Mouse (Mus musculus) spleen, adult 12 weeks (tissue): ENCODE results near the gene Dmbt1.
"Not testable (repeated sequence)": the region's sequence is repeated elsewhere in the genome, so short reads cannot be mapped to it uniquely, and the experiment has no call there.

ENCODE experiments used
- DNase-seq: peaks from one replicate; pipeline ENCODE4 v3.0.0; 2022; ENCODE audit warnings: low spot score

The Dmbt1 gene

DNA sequence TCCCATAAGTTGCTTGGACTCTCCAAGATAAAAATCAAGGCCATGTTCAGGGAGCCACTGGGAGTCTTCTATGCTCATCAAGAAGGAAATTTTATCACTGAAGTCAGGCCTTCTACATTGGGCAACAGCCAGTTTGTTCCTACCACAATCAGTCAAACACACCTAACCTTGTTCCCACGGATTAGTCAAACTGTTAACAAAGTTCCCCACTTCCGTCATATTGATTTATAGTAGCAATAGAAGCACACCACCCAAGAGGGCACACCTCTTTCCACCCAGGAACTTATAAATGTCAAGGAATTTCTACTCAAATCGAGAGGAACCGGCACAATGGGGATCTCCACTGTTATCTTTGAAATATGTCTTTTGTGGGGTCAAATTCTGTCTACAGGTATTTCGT lies at the start of gene Dmbt1:
Gene Dmbt1 (plus strand): TSS at position 299 of the 400 bp plus-strand sequence.
- DNase-seq = no peak

DNA sequence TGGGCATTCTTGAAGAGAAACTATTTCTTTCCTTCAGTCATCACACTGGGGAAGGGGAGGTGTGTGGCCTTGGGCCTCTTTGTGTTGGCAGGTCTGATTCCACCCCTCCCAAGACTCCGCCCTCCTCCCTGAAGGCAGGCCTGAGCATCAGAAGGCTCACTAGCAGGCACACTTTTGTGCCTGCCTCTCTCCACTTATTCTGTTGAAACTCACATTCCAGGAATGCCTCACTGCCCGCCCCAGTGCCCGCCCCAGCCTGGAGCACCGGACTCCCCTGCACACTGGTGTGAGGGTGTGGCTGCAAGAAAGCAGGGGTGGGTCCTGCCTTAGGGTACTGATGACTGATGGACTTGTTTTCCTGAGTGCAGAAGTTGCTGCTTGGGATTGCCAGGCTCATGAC lies 49.5 kb upstream of the Dmbt1 start:
- no peak for DNase-seq

DNA sequence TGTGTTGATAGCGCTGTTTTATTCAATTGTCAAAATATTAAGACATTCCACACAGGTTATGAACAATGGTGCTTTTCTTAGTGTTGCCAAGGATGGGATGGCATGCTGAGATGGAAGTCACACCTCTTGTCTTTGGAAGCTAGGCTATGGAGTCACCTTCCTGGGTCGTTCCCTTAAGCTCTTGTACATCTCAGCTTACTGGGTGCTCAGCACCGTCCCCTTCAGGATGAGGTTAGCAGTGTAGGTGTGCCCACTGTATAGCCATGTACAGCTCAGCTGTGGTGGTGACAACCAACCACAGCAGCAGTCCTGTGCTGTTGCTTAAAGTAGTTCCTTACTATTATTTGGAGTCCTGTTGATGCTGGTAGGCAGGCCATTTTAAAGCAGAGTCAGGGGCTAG lies 49.0 kb upstream of the Dmbt1 start:
- no peak for DNase-seq

DNA sequence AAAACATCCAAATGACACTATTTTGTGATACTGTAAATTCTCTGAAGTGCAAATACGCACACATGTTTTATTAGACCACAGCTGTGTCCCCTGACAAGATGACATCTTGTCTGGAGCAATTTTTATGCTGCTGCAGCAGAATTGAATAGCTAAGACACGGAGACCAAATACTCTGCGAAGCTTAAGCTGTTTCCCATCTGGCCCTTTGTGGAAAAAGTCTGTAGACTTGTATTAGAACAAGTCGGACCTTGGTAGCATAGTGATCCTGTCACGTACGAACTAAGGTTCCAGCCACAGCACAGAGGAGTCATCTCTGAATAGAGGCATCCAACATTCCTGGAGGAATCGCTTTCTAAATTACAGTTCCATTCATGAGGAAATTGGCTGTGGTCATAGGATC lies 47.6 kb upstream of the Dmbt1 start:
- no peak for DNase-seq

DNA sequence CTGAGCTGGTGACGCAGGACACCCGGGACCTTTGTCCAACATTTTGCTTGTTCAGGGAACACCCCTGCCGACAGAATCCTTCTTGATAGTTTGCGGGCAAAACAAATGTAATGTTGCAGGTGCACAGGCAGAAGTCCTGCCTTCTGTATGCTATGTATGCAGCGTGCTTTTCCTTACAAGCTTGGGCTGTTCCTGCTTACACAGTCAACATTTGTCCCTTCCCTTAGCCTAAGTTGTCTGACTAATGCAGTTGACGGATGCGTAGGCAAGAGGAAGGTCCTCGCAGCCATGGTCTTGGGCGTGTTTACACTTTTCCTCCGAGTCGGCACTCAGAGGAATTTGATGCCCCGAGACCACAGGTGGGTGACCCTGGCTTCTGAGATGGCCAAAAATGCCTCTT lies 46.7 kb upstream of the Dmbt1 start:
- no peak for DNase-seq

DNA sequence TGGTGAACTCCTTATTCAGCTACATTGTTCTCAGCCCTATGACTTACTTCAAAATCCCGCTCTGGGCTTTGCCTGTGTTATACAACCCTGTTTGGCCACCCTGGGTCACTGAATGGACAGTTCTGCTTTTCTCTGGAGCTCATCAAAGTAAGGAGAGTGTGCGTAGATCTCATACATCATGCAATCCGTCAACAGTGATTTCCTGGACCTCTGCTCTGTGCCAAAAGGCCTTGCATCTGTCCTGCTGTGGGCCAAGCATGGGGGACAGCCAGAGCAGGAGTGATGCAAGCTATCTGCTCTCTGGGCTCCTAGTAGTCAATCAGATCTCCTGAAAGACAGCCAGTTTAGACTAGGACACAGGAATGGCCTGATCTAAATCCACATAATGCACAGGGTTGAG lies 46.1 kb upstream of the Dmbt1 start:
- DNase-seq = no peak

DNA sequence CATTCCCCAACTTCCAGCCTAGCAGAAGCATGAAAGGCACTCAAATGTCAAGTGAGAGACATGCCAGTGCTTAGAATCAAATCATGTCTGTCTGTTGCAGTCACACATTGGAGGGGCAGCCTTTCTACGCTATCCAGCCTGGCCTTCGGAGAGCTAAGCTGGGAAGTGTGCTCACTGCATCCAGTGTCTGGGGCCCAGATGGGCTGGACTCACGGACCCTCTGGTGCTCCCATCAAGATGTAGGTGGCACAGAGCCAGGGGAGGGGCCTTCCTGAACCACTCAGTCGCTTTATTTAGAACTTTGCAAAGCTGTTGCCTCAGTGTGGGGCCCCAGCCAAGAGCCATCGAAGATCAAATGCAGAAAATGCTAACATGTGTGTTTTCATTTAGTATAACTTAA lies 43.7 kb upstream of the Dmbt1 start:
- no peak for DNase-seq

DNA sequence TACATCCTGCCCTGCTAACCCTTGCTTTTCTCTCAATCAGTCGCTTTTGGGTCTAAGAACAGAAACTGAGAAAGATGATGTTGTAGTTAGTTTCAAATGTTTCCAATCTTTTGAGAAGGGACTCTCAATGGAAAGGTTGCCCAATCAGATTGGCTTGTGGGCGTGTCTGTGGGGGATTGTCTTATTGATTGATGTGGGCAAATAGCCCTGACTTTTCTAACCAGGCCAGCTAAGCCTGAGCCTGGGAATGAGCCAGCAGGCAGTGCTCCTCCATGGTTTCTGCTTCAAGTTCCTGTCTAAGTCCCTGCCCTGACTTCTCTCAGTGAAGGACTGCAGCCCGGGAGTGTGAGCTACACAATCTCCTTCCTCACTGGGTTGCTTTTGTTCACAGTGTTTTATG lies 42.5 kb upstream of the Dmbt1 start:
- DNase-seq = no peak

DNA sequence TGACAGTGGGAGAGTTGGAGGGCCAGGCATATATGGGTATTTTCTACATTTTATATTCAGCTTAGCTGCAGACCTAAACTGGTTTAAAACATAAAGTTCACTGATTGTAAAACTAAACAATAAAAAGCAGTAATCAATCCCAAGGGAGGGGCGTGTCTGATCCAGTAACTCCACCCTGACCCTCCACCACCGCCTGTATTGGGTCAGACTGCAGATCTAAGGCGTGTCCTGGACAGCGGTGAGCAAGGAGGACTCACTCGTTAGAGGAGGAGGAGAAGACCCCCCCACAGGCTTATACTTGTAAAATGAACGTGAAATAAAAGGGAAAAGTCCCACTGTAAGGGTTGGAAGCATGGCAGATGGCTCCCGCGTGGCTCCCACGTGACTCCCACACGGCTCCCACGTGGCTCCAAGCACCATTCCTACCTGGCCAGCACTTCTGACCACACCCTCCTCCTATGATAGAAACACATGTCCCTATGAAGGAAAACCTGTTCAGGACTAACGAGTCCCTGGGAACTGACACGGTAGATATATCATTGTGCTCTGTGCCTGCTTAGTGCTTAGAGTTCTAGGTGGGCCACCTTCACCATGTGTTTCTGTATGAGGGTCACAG lies 40.6 kb upstream of the Dmbt1 start:
- no peak for DNase-seq

DNA sequence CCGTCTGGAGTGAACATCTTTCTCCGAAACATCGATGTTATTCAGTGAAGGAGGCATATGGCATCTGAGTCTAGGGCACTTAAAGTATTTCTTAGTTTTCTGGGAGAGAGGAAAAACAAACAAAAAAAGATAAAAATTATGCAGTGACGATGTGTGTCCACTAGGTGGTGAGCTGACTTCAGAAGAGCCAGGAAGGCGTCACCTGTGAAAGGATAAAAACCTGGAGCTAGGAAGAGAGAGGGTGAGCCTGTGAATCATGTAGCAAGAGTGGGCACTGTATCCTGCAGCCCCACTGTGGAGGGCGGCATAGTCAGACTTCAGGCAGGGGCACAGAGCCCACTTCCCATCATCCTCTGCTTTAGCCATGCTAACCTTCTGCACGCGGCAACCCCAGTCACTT lies 37.9 kb upstream of the Dmbt1 start:
- DNase-seq = no peak

DNA sequence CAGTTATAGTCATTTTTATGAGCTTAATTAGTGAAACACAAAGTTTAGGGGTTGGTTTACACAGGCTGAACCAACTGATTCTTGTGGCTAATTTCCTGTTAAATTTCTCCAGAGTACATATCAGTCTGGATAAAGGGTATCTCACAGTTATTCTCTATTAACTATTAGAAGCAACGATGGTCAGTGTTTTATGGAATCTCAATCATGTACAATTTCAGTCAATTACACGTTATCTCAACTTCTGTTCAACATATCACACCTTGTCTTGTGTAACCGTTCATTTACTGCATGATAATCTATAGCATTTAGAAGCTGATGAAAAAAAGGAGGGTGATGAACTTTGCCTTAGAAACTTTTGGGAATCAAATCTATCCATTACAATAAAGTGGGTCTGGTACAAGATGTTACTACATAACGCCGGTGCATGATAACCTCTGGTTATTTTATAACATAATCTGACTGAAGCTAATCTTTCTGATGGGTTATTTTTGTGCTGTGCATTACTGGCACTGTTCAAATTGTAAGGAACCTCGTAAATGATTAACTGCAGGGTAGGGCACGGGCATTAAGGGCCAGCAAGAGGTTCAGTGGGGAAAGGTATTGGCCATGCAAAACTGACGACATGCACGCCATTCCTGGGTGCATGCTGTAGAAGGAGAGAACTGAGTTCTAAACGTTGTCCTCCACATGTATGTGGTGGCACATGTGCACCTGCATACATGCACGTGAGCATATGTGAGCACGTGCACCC lies 29.7 kb upstream of the Dmbt1 start:
- no peak for DNase-seq

DNA sequence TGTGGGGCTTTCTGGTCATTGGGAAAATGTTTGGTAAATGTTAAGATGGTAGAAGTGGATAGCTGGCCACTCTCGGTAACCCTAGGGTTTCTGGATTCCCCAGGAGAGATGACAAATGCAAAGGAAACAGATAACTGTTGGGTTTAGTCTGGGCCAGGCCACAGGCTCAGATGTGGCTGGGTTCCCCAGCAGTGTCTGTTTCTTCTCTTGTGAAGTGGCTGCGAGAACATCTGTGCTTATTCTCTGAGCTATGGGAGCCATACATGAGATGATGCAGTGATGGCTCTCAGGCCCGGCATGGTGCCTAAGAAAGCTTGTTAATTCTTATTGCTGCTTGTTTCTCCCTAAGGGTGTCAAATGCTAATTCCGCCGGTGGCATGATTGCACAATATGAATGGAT lies 27.8 kb upstream of the Dmbt1 start:
- DNase-seq = no peak

DNA sequence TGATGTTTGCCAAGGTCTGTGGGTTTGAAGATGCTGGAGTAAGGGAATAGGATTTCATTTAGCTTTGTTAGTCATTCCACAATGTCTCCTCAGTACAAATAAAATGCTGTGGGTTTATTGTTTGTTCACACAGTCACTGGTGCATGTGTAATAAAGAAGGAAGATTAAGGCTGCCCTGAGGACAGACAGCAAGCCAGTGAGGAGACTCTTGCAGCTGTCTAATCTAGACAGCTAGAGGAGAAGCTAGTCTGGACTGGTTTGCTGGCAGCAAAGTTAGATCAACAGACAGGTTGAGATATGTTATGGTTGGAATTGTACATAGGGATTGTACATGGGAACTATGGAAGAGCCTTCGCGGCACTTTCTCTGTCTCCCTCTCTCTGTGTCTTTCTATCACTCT lies 24.6 kb upstream of the Dmbt1 start:
- no peak for DNase-seq

DNA sequence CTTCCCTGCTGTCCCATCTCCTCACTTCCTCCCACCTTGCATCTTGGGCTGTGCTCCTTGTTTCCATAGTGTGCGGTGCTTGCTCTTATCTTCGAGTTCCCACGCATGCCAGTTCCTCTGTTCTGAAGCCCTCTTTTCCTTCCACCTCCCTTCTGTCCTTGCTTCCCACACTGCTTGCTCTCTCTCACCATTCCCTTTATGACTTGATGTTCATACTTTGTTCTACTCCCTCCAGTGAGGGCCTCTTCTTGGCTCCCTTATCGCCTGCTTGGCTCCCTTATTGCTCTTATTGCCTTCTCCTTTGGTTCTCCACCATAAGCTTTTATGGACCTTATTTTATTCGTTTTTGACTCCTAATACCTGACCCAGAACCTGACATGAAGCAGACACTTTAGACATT lies 22.7 kb upstream of the Dmbt1 start:
- DNase-seq = no peak

DNA sequence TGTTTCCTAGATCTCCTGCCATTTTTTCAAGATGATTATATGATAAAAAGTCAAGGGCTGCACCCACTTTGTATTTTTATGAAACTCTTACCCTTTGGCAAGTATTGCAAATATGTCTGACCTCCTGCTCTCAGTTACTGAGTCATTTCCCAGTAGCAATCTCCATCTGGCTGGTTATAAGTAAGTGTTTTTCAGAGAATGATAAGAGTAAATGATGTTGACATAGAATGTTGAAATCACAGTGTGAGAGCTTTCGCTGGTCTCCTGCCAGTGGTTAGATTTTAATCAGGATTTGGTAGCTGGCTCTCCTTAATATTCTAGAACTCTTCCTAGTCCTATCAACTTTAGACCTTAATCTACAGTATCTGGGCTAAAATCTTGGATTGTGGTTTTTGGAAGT lies 20.0 kb upstream of the Dmbt1 start:
- DNase-seq = no peak

DNA sequence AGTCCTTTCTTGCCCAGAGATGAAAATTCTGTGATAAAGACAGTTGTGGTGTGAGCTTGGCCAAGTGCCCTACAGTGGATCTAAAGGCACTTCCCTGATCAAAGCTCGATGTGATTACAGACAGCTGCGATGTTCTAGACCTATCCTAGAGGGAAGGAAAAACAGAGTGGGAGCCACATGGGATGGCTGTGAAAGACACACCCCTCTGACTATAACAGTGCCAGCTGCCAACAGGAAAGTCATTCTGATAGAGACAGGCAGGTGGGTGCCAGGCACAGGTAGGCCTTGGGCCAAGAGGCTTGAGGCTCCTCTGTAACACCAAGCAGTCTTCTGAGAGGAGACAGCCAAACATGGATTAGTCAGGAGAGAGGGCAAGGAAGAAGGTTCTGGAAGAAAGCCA lies 12.7 kb upstream of the Dmbt1 start:
- no peak for DNase-seq

DNA sequence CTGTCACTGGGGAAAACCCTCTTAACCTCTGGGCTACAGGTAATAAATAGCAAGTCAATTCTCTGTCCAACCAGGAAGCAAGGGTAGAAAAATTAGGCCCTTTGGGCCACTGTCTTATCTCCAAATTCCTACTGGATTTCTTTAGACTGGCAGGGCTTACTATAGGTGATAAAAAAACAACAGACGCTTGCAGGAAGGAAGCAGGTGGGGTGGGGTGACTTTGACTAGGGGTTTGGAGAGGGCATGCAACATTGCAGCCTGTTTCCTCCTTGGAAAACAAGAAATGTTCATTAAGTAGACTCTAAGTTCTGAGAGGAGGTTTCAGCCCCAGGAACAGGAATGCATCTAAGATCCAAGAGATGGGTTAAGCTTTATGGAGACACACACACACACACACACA lies 7.0 kb upstream of the Dmbt1 start:
- no peak for DNase-seq

DNA sequence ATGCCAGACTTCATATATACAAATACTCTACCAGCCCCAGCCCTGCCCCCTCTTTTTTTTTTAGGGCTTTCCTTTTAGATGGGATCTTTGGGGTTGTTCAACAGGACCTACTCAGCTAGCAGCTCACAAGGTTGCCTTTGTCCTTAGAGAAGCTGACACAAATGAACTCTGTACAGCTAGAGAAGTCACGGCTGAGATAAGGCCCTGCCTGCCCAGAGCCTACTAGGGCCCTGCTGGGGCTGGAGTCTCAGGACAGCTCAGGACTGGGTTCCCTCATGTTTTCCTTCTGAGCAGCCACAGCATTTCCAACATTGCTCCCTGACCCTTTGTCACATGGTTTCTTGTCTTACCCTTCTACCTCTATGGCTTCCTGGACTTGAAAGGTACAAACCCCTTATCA lies 4.3 kb upstream of the Dmbt1 start:
- no peak for DNase-seq

DNA sequence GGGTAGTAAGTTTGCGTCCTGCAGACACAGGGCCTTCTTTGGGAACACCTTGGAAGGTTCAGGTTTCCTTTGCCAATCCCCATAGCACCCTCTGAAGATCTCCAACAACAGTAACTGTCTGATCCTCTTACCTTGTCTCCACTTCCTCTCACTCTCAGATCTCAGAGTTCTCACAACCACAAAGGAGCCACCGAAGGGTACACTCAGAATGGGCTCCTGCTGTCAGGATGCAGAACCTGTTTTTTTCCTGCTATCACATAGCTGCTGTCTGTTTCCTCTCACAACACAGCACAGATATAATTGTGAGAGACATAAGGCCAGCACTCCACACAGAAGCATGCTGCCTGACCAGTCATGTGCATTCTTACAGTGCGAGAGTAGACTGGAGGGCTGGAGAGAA lies 4.5 kb downstream of the Dmbt1 start:
- DNase-seq = no peak

DNA sequence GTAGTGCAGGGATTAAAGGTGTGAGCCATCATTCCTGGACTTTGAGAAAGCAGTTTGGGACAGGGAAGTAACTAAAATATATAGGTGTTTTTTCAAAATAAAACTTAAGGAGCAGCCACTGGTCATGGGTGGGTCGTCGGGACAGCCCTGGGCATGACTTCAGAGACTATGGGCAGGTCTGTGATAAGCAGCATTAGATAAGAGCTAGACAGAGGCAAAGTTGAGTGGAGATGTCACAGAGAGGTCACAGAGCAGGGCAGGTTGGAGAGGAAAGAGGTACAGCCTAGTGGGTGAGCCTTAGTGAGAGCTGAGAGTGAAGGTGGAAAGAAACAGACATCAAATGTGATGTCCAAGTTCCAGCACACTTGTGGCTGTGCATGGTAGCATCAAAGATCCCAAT lies 5.2 kb downstream of the Dmbt1 start:
- DNase-seq = no peak

DNA sequence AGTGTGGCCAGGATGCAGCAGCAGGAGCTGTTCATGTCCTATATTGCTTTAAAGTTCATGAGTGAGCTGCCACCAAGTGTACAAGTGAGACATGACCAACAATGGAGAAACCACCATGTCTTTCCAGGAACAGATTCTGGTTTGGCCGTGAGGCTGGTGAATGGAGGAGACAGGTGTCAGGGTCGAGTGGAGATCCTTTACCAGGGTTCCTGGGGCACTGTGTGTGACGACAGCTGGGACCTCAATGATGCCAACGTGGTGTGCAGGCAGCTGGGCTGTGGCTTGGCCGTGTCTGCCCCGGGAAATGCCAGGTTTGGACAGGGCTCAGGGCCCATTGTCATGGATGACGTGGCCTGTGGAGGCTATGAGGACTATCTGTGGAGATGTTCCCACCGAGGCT lies 8.9 kb downstream of the Dmbt1 start:
- not testable (repeated sequence) for DNase-seq

DNA sequence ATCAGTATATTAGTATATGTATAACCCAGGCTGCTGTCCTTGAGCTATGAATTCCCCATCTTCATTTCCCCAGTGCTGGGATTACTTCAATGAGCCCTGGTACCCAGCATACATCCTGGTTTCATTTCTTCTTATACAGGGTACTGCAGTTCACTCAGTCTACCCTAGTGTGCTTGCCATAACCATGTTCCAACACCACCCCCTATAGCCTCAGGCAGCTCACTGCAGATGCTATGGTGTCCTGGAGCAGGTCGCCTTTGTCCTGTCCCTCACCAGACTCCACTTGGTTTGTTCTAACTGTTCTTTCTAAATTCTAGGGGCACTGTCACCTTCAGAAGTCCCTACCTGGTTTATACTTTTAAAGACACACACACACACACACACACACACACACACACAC lies 10.8 kb downstream of the Dmbt1 start:
- DNase-seq = no peak

DNA sequence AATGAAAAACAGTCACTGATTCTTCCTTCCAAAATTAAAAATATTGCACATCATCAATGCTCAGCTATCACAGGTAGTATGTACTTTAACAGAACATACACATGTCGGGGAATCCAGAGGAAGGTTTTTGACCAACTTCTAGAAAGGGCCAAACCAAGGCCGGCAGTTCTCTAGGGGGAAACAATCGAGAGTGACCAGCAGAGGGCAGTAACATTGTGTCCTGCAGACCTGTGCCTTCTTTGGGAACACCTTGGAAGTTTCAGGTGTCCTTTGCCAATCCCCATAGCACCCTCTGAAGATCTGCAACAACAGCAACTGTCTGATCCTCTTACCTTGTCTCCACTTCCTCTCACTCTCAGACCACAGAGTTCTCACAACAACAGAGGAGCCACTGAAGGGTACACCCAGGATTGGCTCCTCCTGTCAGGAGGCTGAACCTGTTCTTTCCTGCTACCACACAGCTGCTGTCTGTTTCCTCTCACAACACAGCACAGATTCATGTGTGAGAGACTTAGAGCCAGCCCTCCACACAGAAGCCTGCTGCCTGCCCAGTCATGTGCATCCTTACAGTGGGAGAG lies 13.5 kb downstream of the Dmbt1 start:
- not testable (repeated sequence) for DNase-seq

DNA sequence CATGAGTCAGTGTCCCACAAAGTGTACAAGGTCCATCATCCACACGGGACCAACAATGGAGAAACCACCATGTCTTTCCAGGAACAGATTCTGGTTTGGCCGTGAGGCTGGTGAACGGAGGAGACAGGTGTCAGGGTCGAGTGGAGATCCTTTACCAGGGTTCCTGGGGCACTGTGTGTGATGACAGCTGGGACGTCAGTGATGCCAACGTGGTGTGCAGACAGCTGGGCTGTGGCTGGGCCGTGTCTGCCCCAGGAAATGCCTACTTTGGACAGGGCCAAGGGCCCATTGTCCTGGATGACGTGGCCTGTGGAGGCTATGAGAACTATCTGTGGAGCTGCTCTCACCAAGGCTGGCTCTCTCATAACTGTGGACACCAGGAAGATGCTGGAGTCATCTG lies 18.0 kb downstream of the Dmbt1 start:
- not testable (repeated sequence) for DNase-seq
